Mouse (Mus musculus): ENCODE data around the gene Stox2. TPM values are rescaled to one million over a fixed set of nuclear protein-coding genes. Genes with fewer than 3 reads are reported as not detected.
"Not testable (repeated sequence)": the region's sequence is repeated elsewhere in the genome, so short reads cannot be mapped to it uniquely, and the experiment has no call there.

The Stox2 gene
- polyA plus RNA-seq (2012; rRNA removed), result 5.9 and 8.0 TPM in 2 replicates

DNA sequence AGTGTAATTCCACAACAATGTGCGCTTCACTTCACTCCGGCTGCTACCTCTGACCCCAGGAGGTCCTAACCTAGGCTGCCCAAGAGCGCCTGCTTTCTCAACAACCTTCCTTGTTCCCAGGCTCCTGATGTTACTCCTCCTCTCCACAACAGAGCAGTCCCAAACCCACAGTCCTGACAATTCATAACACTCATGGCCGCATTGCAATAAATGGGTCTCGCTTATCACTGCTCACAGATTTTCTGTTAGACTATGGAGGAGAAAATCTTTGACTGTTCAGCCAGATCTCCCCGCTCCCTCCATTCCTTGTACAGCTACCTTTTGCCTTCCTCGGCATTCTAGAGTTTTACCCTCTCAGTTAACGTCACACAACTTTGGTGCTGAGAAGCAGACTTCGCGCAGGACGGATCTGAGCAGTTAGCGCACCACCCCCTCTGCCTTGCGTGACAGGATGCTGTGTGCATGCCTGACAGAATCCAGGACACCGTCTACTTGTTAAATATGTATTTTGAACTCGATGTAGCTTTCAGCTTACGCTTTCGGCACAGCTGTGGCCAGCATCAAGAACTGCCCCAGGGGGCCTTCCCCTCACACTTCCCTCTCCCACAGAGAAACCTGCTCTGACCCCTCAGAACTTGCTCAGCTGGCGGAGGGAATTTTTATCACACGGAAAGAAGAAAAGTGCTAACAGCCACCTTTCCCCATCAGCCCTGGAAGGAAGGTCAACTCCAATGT, at the start of gene Stox2:
Stox2 (minus strand) TSS at position 51 of the 735 bp plus-strand sequence.
- DNase-seq (ENCODE audit: low spot score), result no peak

DNA sequence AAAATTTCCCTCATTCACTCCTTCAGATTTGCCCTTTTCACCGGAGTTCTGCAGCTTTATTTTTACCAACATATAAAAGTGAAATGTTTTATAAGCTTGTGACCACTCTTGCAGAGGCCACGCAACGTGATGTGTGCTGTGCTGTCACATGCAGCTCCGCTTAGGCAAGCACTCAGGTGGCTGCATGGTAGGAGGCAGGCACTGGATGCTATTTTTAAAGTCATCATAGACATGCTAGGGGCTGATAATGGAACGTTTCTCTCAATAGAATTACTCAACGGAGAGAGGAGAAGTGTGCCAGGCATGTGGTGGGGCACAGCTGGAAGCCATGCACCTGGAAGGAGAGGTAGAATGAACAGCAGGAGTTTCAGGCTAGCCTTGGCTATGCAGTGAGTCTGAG, 49.3 kb upstream of the Stox2 start:
- DNase-seq (ENCODE audit: low spot score), result no peak

DNA sequence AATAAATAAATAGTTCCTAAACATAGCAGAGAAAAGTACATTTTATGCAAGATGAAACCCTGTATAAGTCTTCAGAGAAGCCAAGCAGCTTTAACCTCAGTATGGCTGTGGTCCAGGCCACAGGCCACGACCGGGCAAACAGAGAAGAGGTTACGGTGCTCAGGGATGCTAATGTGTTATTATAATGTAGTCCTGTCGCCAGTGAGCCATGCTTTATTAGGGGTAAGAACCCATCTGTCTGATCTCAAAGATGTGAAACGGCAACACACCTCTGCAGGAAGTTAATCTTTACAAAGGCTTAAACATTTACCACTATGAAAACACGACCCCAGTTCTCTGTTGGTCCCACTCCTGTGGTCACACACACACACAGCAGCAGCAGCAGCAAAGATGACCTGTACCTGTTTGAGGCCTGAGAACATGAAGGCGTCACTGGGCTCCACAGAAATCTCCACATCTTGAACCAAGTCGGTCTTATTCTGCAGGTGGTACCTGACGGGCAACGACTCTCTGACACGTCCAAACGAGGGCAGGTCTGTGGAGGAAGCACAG, 48.5 kb upstream of the Stox2 start:
- DNase-seq (ENCODE audit: low spot score), result no peak

DNA sequence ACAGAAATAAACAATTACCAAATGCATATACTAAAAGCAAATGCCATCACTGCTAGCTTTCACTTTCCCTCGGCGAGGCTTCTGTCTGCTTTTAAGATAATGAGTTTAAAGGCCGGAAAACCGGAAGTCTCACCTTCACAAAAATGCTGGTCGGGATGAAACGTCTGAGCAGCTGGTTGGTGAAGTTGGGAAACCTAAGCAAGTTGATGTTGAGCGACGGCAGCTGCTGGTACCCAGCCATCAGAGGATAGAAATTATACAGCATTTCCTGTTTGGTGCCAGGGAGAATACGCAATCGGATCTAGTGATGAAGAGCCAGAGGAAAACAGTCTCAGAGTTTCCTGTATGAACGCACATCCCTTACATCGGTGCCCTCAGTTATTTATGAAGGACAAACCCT, 46.9 kb upstream of the Stox2 start:
- DNase-seq (ENCODE audit: low spot score), result no peak

DNA sequence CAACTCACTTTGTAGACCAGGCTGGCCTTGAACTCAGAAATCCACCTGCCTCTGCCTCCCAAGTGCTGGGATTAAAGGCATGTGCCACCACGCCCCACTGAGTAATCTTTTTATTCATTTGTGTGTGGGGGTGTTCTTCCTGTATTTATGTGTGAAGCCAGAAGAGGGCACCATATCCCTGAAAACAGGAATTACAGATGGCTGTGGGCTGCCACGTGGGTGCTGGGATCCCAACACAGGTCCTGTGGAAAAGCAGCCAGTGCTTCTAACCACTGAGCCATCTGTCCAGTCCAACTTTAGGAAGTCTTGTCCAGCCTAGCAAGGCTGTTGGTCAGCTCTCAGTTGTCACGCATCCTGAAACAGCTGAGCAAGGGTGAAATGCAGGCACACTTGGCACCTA, 41.1 kb upstream of the Stox2 start:
- no peak for DNase-seq (ENCODE audit: low spot score)

DNA sequence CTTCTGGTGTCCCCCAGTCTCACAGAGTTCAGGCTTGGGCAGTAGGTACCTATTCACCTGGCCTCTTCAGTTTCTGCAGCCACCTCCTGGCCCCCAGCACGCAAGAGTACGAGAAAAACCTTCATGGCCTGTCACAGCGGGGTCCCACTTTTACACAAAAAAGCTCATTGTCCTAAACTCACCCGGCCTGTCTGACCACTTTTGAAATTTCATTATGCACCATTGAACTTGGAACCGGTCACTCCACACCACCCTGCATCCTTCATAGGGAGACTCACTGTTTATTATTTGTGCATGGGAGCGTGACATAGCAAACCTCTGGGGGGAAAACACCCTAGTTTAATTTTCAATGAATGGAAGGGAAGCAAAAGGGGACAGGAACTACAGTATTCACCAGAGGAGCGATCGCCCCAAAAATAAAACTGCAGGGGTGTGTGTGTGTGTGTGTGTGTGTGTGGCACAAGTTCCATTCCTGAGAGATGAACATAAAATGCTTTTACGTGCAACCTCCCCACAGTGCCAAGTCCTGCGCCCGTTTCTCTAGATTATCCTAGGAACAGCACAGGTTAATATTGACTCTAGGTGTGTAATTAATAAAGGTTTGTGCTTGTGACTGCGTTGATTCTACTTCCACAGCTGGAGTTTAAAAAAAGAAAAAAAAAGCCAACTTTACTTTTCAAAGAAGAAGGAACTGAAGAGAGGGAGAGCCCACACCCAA, 36.4 kb upstream of the Stox2 start:
- DNase-seq (ENCODE audit: low spot score), result no peak

DNA sequence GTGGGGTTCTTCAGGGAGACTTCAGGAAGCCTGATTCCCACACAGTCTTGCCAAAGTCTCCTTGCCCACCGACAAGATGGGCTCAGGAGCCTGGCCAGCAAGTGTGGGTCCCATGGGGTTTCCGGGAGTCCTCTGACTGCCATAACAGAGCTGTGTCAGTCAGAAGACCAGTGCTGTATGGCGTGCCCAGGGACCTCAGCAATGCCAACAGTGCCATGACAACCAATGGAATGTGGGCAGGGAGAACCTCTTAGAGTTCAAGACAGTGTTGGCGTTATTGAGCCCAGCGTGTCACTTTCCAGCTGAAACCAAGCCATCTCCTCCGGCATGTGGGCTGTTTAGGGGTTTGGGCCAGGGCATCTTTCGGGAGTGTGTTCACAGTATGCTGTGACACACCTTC, 33.9 kb upstream of the Stox2 start:
- no peak for DNase-seq (ENCODE audit: low spot score)

DNA sequence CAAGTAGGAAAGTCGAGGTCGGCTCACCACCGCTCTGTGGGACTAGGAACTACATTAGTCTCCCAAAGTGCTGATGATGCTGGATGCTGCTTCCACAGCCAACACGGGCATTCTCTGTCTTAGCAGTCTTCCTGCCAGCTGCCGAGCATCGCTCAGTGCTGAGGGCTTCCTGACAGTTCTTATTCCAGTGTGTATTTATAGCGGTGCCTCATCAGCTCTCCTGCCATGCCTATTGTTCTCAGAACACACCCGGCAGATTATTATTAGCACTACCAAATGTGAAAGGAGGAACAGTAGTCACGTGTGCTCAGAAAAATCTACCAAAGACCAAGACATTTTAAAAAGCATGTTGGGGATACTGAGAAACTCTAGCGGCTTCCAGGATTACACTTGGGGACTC, 15.5 kb upstream of the Stox2 start:
- DNase-seq (ENCODE audit: low spot score), result no peak

DNA sequence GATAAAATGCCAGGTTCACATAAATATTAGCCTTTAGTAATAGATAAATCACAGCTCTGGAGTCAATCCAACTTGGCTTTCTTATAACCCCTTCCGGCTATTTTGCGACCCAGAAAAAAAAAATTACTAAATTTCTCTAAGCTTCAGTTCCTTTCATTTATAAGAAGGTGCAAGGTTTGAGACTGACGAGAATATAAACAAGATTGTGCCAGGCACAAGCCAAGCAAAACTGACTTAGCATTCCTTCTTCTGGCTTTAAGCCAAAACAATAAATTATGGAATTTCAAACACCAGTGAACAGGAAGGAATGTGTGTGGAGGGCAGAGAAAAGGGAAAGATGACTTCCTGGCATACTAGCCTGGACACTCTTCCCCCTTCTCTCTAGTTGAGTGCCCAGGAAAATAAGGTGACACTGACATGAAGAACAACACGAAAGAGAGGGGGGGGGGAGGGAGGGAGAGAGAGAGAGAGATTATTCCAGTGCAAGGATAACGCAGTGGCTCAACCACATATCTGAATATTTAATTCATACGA, 13.1 kb upstream of the Stox2 start:
- DNase-seq (ENCODE audit: low spot score), result no peak

DNA sequence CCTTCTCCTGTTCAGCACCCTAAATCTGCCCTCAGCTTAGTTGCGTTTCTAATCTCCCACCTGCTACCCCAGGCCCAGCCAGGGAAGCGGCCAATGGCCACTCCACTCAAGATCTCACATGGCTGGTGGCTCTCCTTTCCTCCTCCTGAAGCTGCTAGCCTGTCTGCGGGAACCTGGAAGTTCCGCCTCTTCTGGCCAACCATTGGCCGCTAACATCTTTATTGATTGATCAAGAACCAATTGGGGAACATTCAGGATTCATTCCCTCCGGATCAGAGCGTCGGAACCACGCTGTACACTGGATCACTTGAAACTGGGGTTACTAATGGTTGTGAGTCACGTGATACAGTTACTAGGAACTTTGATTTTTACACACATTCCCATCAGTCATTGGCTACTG, 12.4 kb upstream of the Stox2 start:
- no peak for DNase-seq (ENCODE audit: low spot score)

DNA sequence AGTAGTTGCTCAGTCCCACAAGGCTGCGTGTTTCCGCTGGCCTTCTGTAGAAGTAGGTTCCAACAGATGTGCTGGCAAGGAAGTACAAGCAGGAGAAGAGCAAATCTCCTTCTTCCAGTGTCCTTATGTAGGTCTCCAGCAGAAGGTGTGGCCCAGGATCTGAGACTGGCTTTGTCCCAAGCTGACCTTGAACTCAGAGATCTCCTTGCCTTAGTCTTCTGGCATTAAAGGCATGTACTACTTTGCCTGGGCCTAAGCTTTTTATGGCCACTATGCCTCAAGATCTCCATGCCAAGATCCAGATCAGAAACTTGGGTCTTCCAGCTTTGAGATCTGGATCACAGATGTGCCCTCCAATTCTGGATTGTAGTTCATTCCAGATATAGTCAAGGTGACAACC, 3.0 kb upstream of the Stox2 start:
- DNase-seq (ENCODE audit: low spot score), result not testable (repeated sequence)

DNA sequence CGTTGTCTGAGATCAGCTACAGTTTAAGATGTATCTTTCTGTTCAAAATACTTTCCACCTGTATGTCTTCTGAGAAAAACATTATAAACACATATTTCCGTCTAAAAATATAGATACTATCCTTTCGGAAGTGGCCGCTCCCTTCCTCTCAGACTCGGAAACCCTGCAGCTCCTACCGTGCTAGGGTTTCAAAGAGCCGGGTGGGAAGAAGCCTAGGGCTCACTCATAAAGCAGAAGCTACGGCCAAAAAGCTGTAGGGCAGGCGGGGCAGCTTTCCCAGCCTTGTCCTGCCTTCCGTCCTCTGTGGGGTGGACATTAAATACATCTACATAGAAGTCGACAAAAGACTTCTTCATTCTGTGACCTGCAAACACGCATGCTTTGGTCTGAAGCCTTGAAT, 6.9 kb downstream of the Stox2 start:
- DNase-seq (ENCODE audit: low spot score), result no peak

DNA sequence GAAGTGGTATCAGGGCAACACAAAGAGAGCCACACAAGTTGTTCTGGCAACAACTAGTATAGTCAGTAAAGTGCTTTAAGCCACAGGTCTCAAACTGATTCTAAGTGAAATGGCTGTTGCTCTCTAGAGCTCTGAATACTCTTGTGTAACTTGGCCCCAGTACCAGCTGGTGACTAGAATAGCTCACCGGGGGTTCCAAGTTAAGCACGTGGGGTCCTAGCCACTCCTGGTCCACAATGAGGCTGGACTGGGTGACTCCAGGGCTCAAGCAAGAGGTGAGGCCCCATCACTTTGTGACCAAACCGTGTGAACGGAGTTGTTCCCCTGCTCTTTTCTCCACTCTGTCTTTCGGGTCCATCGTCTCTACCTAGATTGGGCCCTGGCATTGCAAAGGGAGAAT, 8.2 kb downstream of the Stox2 start:
- no peak for DNase-seq (ENCODE audit: low spot score)

DNA sequence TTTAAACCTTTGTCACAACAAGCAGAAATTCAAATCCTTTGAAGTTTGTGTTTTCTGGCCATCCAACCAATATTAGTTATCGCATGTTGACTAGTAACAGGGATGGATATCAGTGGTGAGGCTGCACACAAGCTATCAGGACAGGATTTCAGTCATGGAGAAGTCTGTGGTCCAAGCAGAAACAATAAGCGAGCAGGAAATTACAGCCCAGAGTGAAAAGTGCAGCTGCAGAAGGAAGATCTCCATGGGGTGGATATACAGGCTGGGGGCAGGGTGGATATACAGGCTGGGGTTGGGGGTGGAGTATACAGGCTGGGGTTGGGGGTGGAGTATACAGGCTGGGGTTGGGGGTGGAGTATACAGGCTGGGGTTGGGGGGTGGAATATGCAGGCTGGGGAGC, 10.3 kb downstream of the Stox2 start:
- no peak for DNase-seq (ENCODE audit: low spot score)

DNA sequence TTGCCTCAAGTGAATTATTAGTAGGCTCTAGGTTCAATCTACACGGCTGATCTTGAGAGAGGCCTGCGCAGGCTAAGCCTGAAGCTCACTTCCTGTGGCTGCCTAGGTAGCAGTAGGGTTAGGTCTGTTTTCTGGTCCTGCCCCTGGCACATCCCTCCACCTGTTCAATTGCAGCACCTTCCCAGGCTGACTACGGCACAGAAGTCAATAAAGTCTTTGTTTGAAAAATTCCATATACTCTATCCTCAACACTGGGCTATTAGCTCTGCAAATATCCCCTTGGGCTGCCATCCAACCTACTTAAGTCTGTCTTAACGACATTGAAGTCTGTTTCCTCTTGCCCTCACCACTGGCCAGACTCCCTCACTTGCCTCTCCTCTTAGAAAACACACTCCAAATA, 10.8 kb downstream of the Stox2 start:
- DNase-seq (ENCODE audit: low spot score), result no peak

DNA sequence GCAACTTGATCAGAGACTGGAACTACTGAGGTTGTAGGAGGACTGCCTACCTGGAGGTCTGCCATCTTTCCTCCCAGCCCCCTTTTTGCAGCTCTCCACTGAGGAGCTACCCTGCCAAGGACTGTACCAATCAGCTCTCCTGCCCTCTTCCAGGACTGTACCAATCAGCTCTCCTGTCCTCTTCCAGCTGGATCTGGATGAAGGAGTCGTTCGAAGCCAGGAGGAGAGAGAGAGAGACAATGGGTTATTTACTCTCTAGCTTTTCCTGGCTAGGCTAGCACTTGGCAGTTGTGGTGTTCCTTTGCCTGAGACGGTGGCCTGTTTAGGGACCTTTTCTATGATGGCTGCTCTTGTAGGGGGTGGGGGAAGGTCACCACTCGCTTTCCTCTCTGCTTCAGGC, 14.9 kb downstream of the Stox2 start:
- DNase-seq (ENCODE audit: low spot score), result no peak

DNA sequence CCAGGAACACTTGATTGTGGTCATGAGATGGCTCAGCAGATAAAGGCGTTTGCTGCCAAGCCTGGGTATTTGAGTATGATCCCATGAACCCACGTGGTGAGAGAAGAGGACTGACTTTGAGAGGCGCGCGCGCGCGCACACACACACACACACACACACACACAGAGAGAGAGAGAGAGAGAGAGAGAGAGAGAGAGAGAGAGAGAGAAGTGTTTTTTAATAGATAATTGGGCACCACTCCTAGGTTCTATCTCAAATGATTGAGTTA, 32.0 kb downstream of the Stox2 start:
- DNase-seq (ENCODE audit: low spot score), result not testable (repeated sequence)

DNA sequence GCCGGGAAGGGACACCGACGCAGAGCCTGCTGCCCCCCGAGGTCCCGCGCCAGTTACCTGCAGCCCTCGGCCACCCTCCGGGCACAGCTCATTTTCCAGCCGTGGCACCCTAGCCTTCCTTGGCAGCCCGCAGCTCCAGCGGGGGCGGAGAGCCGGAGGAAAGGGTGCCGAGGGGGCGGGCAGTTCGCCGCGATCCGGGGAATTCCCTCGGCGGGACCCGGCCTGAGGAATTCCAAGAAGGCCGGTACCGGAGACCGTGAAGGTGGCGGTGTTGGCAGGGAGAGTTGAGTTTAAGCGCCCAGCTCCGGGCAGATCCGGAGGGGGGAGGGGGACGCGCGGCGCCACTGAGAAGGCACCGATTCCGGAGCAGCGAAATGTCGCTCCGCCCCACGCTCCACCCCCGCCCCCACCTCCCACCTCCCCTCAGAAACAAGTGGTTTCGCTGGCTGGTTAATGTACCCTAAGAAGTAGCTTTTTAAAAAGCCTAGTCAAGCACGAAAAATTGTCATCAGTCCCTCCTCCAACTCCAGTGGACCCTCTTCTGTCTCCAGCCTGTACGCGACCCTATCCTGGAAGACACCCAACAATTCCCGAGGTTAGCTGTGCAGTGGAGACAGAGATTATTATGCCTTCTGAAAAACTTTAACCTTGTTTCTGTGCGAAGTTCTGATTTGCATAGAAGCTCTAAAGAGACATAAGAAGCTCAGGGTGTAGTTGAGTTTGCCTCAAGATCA, 32.5 kb downstream of the Stox2 start:
- peak; percentile 57 for DNase-seq (ENCODE audit: low spot score)

DNA sequence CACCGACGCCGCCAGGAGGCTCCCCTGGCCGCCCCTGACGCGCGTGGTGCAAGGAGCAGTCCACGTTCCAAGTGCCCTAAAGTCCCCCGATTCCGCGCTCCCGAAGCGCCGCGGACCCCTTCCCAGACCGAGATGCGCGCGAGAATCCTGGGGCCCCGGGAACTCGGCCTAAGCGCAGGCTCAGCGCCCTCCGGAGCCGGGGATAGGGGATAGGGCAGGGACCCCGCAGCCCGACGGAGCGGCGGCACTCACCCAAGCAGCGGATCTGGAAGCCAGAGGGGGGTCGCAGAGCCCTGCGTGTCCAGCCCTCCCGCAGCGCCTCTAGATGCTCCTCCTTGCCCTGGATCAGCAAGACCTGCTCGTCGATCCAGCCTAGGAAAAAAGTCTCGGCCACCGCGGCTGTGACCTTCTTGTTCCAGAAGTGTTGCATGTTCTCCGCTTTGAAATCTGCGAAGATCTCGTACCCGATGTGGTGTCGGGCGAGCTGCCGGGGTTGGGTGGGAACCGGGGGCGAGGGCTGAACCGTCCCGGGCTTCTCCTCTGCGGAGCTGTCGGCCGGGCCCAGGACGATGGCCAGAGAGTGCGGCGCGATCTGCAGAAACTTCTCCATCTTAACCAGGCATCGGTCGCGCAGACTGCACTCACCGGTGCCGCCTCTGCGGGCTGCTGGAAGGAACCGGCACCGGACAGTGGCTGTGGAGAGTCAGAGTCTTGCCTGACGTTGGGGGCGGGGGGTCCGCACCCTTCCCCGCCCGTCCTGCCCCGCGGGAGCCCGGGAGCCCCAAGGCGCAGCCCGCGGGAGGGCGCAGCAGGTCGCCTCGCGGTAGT, 33.3 kb downstream of the Stox2 start:
- DNase-seq (ENCODE audit: low spot score), result peak; percentile 34

DNA sequence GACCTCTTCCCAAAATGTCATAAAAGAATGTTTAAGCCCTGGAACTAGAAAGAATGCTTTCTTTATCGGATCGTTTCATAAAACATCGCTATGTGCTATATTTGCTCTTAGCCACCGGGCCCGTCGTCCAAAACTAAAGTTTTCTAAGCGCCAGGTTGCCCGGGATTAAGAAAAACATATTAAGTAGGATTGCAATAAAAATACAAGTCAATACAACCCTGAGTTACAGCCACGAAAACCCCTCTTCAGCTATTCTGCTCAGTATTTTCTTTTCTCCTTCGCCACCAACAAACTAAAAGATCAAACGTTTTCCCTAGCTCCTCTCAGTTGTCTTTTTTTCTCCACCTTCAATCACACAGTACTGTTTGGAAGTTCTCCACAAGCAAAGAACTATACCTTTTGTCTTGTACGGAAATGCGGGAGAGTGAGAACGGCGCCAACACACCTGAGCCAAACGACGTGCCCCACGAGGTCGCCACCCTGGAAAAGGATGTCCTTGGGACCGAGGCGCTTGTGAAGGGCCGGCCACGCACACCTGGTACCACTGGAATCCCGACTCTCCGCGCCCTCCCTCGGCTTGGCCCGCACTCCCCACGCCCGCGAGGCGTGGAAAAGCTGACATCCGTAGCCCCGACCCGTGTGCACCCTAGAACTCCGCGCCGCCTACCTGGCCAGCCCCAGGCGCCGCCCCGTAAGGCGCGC, 34.0 kb downstream of the Stox2 start:
- peak; percentile 49 for DNase-seq (ENCODE audit: low spot score)

DNA sequence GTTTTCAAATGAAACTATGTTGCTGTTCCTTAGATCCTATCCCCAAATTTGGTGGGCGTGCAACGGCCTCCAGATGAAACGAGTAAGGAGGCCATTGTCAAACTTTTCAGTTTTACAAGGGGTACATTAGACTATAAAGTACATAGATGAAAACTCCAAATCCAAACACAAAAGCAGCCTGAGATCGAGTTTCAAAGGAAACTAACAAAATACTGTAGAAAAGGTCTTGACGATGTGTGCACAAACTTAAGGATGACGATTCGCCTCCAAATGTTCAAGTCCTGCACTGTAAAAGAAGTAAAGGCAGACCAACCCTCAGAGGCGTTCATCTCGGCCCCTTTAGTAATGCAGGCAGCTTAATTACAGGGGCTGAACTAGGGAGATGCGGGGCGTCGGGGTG, 34.8 kb downstream of the Stox2 start:
- no peak for DNase-seq (ENCODE audit: low spot score)

All from urinary bladder, adult 2 months (tissue).